Mouse (Mus musculus): ENCODE results near the gene Atp2b1.
"Not testable (repeated sequence)": the region's sequence is repeated elsewhere in the genome, so short reads cannot be mapped to it uniquely, and the experiment has no call there.

Atp2b1 gene

DNA sequence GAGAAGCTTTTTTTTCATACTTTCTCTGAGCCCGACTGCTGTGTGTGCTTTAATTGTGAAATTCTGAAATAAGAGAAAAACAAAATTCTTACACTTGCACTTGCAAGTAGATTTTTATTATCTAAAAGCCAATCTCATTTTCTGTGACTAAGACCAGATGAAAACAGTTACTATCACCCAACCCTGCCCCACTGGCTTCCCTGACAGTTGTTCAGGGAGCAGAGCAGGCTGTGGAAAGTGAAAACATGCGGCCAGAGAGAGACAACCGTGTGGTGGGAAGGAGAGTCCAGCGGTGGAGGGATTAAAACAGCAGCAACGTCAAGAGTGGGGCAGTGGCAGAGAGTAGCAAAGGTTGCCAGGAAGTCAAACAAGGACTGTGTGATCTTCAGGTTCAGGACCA is 46.7 kb downstream of the Atp2b1 start:
- no peak for DNase-seq (ENCODE audit: extremely low read depth, low read depth)

DNA sequence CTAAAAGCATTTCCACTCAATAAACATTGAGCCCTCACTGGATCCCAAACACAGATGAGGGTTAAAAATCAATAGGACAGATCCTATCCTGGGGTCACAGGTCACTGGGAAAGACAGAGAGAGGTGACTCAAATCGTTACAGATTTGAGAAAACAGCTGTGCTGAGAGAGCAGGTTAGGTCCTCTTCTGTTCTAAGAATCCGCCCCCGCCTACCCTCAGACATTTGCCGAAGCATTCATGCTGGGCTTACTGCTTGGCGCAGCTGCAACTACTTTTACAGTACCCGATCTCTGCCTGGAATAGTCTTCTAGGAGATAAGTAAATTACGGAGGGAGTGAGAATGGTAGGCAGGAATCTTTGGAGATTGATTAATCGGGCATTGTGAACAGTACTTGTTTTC is 47.9 kb downstream of the Atp2b1 start:
- DNase-seq (ENCODE audit: extremely low read depth, low read depth): no peak

DNA sequence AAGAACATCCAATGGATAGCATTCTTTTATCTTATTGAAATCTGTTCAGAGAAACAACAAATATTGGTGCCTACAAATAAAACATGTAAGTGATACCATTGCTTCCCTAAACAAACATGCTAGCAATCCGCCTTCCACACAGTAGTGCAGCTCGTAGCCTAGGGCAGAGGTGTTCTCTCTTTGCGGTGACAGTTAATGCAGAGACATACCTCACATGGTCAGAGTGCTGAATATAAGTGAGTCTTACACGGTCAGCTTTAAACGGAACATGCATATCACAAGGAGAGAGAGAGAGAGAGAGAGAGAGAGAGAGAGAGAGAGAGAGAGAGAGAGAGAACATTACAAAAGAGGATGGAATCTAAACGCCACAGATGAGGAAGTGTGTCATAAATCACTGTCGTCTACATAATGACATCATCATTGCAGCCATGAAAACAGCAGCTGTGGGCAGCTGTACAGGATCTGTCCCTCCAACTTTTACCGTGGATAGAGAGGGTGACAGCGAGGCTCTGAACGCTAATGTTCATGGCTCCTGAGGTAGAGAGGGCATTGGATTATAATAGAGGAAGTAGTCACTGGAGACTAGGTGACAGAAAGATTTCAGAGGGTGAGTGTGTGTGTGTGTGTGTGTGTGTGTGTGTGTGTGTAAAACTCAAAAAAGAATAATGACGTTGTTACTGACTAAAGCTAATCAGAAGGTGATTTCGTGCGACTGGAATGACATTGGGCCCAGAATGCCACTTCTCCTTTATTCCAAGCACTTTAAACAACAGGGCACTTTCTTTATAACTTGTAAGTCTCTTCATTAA is 52.4 kb downstream of the Atp2b1 start:
- no peak for DNase-seq (ENCODE audit: extremely low read depth, low read depth)

DNA sequence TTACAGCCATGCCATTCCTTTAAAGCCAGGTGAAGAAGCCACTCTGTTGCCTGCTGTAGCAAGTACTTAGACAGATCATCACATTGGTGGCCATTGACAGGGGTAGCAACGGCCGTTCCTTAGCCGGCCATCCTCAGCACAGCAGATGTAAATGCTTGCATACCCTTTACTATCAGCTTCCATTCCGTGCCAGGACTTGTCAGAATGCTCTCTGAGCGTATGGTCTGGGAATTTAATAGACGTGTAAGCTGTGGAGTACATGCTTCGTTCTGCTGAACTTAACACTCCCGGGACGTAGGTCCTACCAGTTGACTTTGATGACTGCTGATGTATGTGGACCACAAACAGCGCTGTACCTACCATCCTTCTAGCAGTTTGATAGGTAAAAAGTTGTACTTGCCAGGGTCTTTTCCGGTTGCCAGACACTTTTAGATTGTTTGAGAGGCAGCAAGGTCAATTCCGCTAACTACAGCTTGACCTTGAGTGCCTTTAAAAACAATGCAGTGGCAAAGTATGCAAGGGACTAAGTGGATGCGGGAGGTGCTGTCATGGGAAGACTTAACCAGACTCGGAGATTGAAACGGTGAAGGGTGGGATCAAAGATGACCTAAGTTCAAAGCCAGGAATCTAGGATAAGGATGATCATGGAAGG is 53.2 kb downstream of the Atp2b1 start:
- no peak for DNase-seq (ENCODE audit: extremely low read depth, low read depth)

DNA sequence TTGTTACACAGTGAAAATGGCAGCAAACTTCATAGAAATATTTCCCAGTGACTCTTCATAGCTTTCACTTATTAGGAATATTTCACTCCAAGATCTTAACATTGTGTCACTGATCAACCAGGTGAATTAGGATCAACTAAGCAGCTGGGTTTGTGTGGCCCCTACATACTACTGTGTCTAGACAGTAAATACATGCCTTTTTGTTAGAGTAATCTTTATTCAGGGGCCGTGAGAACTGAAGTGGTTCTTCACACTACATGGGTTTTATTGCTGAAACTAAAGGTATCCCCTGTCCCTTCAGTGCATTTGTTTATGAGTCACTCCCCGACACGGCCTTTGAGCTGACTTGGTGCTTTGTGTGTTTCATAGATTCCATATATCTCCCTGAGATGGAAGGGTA is 56.7 kb downstream of the Atp2b1 start:
- no peak for DNase-seq (ENCODE audit: extremely low read depth, low read depth)

DNA sequence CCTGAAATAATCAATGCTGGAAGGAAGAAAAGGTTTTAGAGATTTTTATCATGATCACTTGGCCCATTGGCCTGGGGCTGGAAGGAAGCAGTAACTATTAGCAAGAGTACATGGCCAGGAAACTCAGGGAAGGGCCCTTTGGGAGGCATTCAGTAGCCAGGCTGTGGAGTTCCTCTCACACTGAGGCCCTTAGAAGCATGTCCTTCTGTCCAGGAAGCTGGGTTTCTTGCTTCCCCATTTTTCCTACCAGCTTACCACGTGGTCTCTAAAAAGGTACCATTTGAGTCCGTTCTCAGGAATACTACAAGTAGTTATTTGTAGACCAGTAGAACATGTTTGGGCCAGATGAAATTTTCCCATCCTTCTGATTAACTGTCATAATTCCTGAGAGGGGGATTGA is 58.2 kb downstream of the Atp2b1 start:
- no peak for DNase-seq (ENCODE audit: extremely low read depth, low read depth)

DNA sequence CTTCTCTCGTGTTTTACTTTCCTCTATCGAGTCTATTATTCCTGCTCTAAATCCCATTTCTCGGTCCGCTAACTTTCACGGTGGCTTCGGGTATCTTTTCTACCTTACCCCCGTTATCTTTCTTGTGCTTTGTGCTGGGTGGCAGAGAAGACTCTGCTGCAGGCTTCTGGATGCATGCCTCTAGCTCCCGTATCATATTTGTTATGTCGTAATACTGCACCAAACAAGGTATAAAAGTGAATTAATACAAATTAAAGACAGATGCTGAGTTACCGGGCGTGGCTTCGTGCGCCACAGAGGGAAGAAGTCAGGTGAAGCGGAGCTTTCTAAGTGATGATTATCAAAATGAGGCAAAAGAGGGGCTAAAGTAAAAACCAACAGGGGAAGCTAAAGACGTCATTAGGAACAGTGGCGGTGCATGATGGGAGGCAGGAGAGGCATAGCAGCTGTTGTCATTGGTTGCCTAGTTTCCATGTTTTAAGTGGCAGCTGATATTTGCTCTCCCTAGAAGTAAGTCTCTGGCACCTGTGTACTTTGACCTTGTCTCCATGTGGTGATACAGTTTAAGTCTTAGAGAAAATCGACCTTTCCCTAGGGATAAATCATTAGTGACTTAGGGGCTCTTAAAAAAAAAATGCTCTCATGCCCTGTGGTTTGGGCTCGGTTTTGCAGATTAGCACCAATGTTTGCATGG is 58.9 kb downstream of the Atp2b1 start:
- no peak for DNase-seq (ENCODE audit: extremely low read depth, low read depth)

DNA sequence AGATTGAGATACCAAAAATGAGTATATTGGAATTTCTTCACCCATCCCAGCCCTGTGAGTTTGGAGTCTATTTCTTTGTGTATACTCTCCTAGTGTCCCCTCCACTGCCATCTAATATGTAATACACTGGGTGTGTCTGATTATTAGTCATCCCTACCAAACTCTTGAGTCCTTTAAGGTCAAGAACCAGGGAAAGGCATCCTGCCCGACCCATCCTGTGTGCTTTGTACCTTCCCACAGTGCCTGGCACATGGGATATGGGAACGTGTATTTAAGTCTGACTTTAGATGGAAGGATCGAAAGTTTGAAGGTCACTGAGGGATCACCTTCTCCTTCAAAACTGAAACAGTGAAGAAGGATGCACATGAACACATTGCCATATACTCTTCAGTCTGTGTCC is 60.4 kb downstream of the Atp2b1 start:
- DNase-seq (ENCODE audit: extremely low read depth, low read depth): no peak

DNA sequence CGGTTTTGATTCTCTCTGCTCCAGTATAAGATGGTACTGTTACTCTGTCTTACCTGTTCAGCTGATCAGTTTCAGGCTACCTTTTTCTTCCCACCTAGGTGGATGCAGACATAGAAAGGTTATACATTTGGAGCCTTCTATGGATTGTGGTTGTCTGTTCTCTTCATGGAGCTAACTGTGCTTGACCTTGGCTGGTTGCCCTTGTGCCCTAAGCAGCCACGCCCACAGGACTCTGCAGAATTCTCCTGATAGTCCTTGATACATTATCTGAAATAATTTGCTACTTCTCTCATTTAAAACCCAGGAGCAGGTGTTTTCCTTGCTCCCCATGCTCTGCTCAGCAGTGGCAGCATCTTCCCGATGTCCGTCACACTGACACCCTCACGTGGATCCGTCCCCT is 61.4 kb downstream of the Atp2b1 start:
- DNase-seq (ENCODE audit: extremely low read depth, low read depth): no peak

DNA sequence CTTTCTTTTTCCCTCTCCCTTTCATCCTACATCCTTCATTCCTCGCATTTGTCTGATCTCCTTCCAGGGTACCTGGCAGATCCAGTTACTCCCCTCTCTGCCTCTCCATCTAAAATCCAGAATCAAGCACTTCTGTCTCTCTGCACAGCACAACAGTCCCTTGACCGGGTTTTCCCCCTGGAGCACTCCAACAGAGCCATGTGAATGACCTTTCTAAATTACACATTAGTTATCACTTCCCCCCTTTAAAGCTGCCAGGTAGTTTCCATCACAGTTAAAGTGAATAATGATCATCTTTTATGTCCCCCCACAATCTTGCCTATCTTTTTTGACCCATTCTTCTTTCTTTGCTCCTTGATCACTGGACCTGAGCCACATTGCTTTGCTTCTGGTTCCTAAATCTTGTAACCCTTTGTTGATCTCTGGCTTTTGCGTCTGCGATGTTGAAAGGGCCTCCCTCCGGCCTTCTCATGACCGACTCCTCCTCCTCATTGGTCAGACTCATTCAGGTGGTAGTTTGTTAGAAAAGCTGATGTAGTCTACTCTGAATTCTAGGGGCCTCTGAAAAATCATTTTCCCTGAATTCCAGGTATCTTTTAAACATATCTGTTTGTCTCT is 62.8 kb downstream of the Atp2b1 start:
- DNase-seq (ENCODE audit: extremely low read depth, low read depth): no peak

DNA sequence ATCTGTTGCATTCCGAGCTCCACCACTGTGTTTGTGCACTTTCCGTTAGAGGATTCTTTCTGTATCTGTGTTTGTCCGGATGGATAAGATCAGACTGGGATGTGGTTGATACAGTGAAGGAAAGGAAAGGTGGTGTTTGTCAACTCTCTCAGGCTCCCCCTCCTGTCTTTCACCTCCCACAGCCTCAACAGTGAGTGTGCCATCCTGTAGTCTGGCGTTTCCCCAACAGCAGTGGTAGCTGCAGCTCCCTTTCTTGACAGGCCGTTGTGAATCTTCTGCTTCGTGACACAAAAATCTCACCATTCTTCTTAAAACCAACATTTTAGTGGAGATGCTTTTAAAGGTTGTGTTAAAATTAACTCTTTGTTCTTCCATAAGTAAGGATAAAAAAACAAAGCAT is 64.6 kb downstream of the Atp2b1 start:
- no peak for DNase-seq (ENCODE audit: extremely low read depth, low read depth)

DNA sequence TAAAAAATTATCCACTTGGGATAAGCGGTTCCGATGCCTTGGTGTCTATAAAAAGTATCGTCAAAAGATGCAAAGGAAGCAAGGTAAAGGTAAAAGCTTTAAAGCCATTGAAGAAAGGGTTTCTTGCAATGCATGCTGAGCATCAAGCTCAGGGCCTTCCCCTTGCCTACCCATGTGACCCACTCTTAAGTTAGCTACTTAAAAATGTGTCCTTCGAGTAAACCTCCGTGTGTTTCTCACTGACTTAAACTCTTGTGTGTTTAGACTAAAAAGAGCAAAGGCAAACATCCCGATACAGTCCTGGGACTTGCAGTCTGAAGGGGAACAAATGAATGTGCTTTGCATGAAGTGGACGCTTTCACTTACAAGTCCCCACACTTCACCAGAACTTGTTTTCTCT is 65.1 kb downstream of the Atp2b1 start:
- DNase-seq (ENCODE audit: extremely low read depth, low read depth): no peak

DNA sequence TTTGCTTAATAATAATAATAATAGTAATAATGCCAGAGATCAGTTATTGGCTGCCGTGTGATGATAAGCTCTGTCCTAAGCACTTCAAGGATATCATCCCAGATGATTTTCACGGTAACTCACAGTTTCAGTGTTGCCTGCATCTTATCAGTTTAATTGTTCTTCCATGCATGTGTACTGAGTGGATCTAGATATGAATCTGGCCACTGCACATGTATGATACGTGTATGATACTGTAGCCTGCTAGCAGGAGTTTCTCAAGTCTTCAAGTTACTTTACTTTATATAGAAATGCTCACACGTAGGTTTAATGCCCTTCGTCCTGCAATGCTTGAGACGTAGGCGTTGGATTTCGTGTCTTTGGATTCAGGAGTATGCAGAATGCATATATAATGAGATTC is 65.7 kb downstream of the Atp2b1 start:
- no peak for DNase-seq (ENCODE audit: extremely low read depth, low read depth)

DNA sequence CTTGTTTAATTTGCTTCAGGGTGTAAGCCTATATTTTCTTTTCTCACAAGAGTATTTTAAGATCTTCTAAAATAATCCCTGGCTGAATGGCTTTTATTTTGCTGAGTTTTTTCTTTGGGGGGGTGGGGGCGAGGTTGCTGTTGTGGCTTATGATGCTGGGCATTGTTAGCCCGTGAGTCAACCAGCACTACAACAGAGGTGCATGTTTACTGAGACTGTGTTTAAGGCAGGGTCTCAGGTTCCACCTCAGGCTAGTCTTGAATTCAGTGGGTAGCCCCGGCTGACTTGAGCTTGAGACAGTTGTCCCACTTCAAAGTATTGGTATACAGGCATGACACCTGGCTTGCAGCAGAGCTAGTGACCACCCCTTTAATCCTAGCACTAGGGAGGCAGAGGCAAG is 77.8 kb downstream of the Atp2b1 start:
- no peak for DNase-seq (ENCODE audit: extremely low read depth, low read depth)

DNA sequence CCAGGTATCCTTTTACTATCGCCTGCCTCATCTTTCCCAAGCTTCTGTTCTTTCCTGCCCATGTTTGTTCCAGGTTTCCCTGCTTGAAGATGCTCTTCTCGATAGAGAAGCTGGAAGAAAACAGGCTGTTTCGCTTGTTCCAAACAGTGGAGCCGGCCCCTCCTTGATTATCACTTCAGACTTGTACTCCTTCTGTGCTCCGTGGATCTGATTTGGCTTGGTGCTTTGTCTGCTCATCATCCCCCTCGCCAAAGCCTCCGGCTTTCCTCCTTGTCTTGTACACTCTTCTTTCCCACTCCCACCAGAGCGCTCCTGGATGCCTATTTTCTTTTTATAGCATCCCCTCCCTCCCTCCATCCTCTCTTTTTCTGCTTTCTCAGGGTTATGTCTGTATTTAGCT is 79.0 kb downstream of the Atp2b1 start:
- DNase-seq (ENCODE audit: extremely low read depth, low read depth): no peak

DNA sequence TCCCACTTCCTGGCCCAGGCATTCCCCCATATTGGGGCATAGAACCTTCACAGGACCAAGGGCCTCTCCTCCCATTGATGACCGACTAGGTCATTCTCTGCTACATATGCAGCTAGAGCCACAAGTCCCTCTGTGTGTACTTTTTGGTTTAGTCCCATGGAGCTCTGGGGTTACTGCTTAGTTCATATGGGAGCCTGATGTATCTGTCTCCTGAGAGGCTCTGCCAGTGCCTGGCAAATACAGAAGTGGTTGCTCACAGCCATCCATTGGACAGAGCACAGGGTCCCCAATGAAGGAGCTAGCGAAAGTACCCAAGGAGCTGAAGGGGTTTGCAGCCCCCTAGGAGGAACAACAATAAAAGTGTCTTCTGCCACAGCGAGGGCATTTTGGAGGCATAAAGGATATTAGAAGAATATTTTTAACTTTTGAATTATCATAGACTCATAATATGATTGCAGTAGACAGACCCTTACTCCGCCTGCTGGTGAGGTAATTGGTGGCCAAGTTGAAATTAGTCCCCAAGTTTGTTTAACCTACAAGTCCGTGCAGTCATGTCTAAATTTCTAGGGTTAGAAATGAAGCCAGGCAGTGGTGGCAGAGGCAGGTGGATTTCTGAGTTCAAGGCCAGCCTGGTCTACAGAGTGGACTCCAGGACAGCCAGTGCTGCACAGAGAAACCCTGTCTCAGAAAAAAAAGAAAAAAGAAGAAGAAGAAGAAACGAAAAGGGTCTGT is 81.0 kb downstream of the Atp2b1 start:
- not testable (repeated sequence) for DNase-seq (ENCODE audit: extremely low read depth, low read depth)

DNA sequence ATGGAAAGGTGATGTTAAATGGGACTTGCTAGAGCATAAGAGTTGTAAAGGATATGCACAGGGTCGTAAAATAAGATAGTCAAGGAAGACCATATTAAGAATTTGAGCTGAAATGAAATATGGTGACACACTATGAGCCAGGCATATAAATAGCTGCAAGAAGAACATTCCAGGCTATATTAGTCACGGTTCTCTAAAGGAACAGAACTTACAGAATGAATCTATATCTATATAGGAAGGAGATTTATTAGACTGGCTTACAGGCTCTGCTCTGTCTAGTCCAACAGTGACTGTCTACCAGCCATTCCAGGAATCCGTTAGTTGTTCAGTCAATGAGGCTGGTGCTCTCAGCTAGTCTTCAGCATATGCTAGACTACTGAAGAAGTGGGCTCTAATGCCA is 90.7 kb downstream of the Atp2b1 start:
- no peak for DNase-seq (ENCODE audit: extremely low read depth, low read depth)

DNA sequence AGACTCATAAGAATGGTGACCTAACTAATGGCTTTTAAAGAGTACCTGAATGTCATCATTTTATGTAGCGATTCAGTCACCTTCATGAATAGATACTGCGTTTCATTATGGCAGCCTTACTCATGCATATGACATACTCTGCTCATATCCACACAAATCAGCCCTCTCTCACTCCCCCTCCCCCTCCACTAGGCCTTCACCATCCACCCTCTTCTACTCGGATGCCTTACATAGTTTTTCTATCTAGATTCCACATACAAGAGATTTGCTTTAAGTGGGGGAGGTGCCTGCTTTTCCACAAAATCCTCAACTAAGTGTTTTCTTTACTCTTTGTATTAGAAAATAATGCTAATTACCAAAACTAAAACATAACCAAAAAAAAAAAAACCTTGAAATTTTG is 96.9 kb downstream of the Atp2b1 start:
- DNase-seq (ENCODE audit: extremely low read depth, low read depth): no peak

DNA sequence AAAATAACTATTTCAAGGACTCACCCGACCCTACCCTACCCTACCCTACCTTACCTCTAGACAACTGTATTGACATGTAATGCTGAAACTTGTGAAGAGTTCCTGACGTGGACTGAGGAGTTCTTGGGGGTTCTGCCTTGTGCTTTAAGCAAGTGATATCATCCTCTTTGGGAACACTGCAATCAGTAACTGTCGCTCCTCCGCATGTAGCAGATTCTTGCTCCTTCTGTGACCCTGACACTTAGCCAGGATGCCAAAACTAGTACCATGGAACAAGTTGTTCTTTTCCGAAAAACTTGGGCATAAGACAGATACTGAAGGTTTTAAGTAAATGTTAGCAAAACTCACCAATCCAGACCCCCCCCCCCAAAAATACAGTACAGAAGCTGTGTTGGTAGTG is 97.9 kb downstream of the Atp2b1 start:
- no peak for DNase-seq (ENCODE audit: extremely low read depth, low read depth)

DNA sequence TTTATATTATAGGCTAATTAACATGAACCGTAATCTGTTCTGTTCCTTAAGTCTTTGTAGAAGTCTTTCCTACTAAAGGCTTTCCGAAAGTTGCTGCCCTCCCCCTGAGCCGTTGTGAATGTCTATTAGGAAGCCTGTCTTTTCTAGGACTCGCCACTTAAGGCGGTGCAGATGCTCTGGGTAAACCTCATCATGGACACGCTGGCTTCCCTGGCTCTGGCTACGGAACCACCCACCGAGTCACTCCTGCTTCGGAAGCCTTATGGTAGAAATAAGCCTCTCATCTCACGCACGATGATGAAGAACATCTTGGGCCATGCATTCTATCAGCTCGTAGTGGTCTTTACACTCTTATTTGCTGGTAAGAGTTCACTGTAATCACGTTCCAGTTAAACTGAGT is 100.5 kb downstream of the Atp2b1 start:
- DNase-seq (ENCODE audit: extremely low read depth, low read depth): no peak

DNA sequence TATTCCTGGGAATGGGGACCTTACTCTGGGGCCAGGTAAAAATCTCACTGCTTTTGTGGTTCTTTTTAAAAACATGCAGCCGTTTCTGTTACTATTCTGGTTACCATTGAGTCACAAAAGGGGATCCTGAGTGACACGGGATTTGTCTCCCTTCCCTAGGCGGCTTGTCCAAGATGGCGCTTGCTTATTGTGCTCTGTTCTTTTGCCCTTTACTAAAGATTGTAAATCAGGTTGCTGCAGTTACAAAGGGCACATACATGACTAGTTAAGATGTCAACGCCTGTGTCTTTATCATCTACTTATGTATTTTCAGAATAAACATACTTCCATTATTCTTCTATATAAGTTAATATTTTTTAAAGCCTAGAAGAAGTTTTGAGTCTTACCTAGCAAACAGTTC is 102.8 kb downstream of the Atp2b1 start:
- no peak for DNase-seq (ENCODE audit: extremely low read depth, low read depth)

DNA sequence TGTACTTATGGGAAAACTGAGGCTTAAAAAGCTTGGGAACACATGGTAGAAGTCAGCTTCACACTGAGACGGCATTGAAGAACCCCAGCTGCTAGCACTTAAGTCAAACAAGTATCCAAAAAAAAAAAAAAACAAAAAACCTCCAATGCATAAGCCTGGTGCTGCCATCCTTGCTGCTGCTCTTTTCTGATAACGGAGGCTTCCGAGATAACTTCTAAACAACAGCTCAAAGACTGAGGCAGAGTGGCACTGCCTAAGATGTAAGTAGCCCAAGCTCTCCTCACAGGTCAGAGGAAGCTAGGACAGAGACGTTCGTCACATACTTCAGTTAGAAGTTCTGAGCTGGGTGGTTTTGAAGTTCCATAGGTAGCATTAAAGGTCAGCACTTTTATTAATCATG is 113.3 kb downstream of the Atp2b1 start:
- DNase-seq (ENCODE audit: extremely low read depth, low read depth): no peak
